Mouse (Mus musculus) midbrain, postnatal 0 days (tissue): ENCODE measurements around the gene Ift22. TPM values are rescaled to one million over a fixed set of nuclear protein-coding genes. Genes with fewer than 3 reads are reported as not detected.
A peak's percentile ranks its signal among the peaks of the same experiment; 100 is the strongest.

Experiments
- ATAC-seq: fragments of 200-750 bp; cut with Nextera tagmentation; 2 replicates; pipeline ENCODE4 v1.8.0; 2017; ENCODE audit warnings: moderate number of reproducible peaks, mild to moderate bottlenecking, moderate TSS enrichment, moderate library complexity; ENCODE audit not compliant: low FRiP score
- DNase-seq: peaks from one replicate; pipeline ENCODE4 v3.0.0-alpha.2; 2015; ENCODE audit warnings: low spot score
- H3K27ac ChIP-seq: fragments of 300-500 bp; sonication (generic); 2 replicates; pipeline ENCODE4 v1.5.1; 2014; ENCODE audit warnings: low read depth, mild to moderate bottlenecking, low read length, mixed read lengths
- H3K27me3 ChIP-seq: fragments of 300-500 bp; sonication (generic); 2 replicates; pipeline ENCODE4 v1.6.1; 2014; ENCODE audit warnings: low read length, control low read depth, mixed read lengths; ENCODE audit not compliant: insufficient read depth
- H3K36me3 ChIP-seq: fragments of 300-500 bp; sonication (generic); 2 replicates; pipeline ENCODE4 v1.6.1; 2014; ENCODE audit warnings: low read length, control low read depth, mixed read lengths; ENCODE audit not compliant: insufficient read depth
- H3K4me1 ChIP-seq: fragments of 300-500 bp; sonication (generic); 2 replicates; pipeline ENCODE4 v1.6.1; 2014; ENCODE audit warnings: mild to moderate bottlenecking, control low read depth, antibody characterized with exemption, low read length, mixed read lengths; ENCODE audit not compliant: insufficient read depth
- H3K4me2 ChIP-seq: fragments of 300-500 bp; sonication (generic); 2 replicates; pipeline ENCODE4 v1.6.1; 2014; ENCODE audit warnings: low read depth, mild to moderate bottlenecking, low read length, mixed read lengths; ENCODE audit not compliant: poor library complexity, severe bottlenecking
- H3K4me3 ChIP-seq: fragments of 300-500 bp; sonication (generic); 2 replicates; pipeline ENCODE4 v1.5.1; 2014; ENCODE audit warnings: low read depth, mild to moderate bottlenecking, low read length, moderate library complexity
- H3K9ac ChIP-seq: fragments of 300-500 bp; sonication (generic); replicated peaks from 2 replicates; pipeline ENCODE4 v1.6.1; 2014; ENCODE audit warnings: mild to moderate bottlenecking, low read length, moderate library complexity, mixed read lengths; ENCODE audit not compliant: poor library complexity, severe bottlenecking
- H3K9me3 ChIP-seq: fragments of 300-500 bp; sonication (generic); 2 replicates; pipeline ENCODE4 v1.6.1; 2016; ENCODE audit warnings: low read length, control low read depth
- CTCF ChIP-seq: IDR thresholded peaks from 2 replicates; pipeline ENCODE4 v1.5.1; 2016; ENCODE audit warnings: antibody characterized with exemption, mild to moderate bottlenecking
- WGBS: fragments of 180-500 bp; shearing (Covaris S2); extraction: QIAGEN DNeasy Blood & Tissue Kit; methylation state at CpG from one replicate; pipeline ENCODE4 v1.1.7; 2014; 5-methylcytosine and 5-hydroxymethylcytosine counted together
- polyA plus RNA-seq: library from polyadenylated mRNA; unstranded; fragments of >200 nt; fragmentation: Nextera tagmentation; extraction: Ambion mirVana; gene quantifications from 2 replicates; pipeline ENCODE4 v1.2.1, GENCODE M21; 2015
- total RNA-seq: library from RNA; depleted of rRNA; stranded (reverse); fragments of >200 nt; gene quantifications from 2 replicates; pipeline ENCODE4 v1.2.3, GENCODE M21; 2014

Gene Ift22
- total and polyA plus RNA-seq, 2 experiments from 2014 or later = 42.3 to 122 TPM

GRCm38 (mm10) chr5:136955622-136956021 lies 47.7 kb downstream of the Ift22 start:
- WGBS = 88% methylated on average over 4 of the region's 4 CpGs
- no peaks in the 10 kb centered on the region for H3K27me3 ChIP-seq

DNA sequence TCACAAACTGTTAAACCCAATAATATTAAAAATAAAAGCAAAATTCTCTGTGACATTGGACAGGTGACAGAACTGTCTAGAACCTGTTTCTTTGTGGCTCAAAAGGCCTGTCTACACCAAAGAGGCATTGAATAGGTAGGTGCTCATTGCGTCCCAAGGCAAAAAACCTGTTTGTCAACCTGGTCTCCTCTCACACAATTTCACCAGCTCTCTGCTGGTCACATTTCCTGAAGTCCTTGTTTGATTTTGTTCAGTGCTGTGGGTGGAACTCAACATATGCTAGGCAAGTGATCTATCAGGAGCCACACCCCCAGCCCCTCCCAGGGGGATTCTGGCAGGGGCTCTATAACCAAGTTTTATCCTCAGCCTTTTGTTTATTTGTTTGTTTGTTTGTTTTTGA lies 49.3 kb downstream of the Ift22 start:
- Histone ChIP-seq H3K9me3 (no peaks in the 10 kb centered on the region), H3K4me1 (peaks cover 21% of the 10 kb centered on the region), H3K27ac (no peak overlapping the region), H3K27me3 (no peaks in the 10 kb centered on the region), H3K4me2 (no peak overlapping the region), H3K36me3 (no peaks in the 10 kb centered on the region), H3K9ac (no peak overlapping the region), H3K4me3 (no peak overlapping the region)
- ATAC-seq (no peak), DNase-seq (no peak)
- WGBS = 92% methylated on average over 1 of the region's 1 CpGs
- TF ChIP-seq CTCF = no peak

More at GRCm38 (mm10) chr5:136955622-136956021, 47.7 kb downstream of the Ift22 start:
- H3K9me3 ChIP-seq = no peaks in the 10 kb centered on the region
- H3K4me1 ChIP-seq = peaks cover 15% of the 10 kb centered on the region
- no peak overlapping the region for H3K9ac ChIP-seq
- H3K36me3 ChIP-seq = no peaks in the 10 kb centered on the region
- no peak for TF ChIP-seq CTCF
- ATAC-seq = no peak
- DNase-seq = no peak
- no peak overlapping the region for H3K27ac ChIP-seq
- H3K4me3 ChIP-seq = no peak overlapping the region
- H3K4me2 ChIP-seq = no peak overlapping the region

GRCm38 (mm10) chr5:136958991-136959605 lies 51.1 kb downstream of the Ift22 start:
- Histone ChIP-seq H3K4me3 (no peak overlapping the region), H3K4me1 (peaks cover 19% of the 10 kb centered on the region)
- 80% methylated on average over 5 of the region's 5 CpGs for WGBS

GRCm38 (mm10) chr5:136960053-136960452 lies 52.1 kb downstream of the Ift22 start:
- H3K4me2 ChIP-seq = no peak overlapping the region
- H3K36me3 ChIP-seq = peaks cover 14% of the 10 kb centered on the region
- H3K4me3 ChIP-seq = no peak overlapping the region
- H3K27me3 ChIP-seq = no peaks in the 10 kb centered on the region
- ATAC-seq = no peak
- WGBS = 92% methylated on average over 6 of the region's 6 CpGs
- no peak overlapping the region for H3K9ac ChIP-seq
- H3K9me3 ChIP-seq = no peaks in the 10 kb centered on the region
- H3K27ac ChIP-seq = no peak overlapping the region
- no peak for TF ChIP-seq CTCF
- H3K4me1 ChIP-seq = peaks cover 13% of the 10 kb centered on the region
- no peak for DNase-seq

More at GRCm38 (mm10) chr5:136958991-136959605, 51.1 kb downstream of the Ift22 start:
- ATAC-seq (no peak), DNase-seq (no peak)
- no peak for TF ChIP-seq CTCF
- H3K36me3 ChIP-seq = peaks cover 5% of the 10 kb centered on the region
- H3K27me3 ChIP-seq = no peaks in the 10 kb centered on the region
- no peak overlapping the region for H3K27ac ChIP-seq
- no peak overlapping the region for H3K9ac ChIP-seq
- H3K9me3 ChIP-seq = no peaks in the 10 kb centered on the region
- no peak overlapping the region for H3K4me2 ChIP-seq

DNA sequence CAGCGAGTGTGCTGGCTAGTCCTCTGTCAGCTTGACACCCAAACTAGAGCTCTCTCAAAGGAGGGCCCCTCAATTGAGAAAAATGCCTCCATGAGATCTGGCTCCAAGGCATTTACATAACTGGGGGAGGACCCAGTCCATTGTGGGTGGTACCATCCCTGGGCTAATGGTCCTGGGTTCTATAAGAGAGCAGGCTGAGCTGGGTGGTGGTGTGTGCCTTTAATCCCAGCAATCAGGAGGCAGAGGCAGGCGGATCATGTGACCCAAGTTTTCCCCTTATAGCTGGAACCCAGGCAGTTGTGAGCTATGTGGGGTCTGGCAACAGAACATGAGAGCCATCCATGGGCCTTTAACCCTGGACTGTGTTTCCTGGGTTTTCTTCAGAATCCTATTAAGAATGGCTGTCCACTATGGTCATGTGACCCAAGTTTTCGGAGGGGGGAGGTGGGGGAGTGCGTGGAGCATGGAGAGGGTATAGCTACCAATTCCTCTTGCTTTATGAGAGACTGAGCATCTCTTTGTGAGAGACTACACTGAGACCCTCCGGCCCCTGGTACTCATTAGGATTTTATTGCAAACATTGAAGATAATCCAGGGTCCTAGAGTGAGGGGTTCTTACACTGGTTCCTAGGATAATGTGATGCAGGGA lies 53.5 kb downstream of the Ift22 start:
- Histone ChIP-seq H3K9ac (peak overlapping the region; percentile 79), H3K36me3 (peaks cover 26% of the 10 kb centered on the region), H3K9me3 (no peaks in the 10 kb centered on the region), H3K4me2 (peak overlapping the region; percentile 62), H3K4me3 (peak overlapping the region; percentile 62), H3K27me3 (no peaks in the 10 kb centered on the region), H3K27ac (peak overlapping the region; percentile 92), H3K4me1 (0 out of 2 replicates have a peak, but pooled peaks cover 5% of the 10 kb centered on the region)
- TF ChIP-seq CTCF = no peak
- DNase-seq (peak; percentile 39), ATAC-seq (peak; percentile 55)
- 22% methylated on average over 5 of the region's 5 CpGs for WGBS

- no peaks in the 10 kb centered on the region for H3K27me3 ChIP-seq
- ATAC-seq (peak; percentile 90), DNase-seq (peak; percentile 96)
- peaks cover 26% of the 10 kb centered on the region for H3K36me3 ChIP-seq
- TF ChIP-seq CTCF = no peak; the same call in 1 of the 2 replicates
- H3K4me1 ChIP-seq = 0 out of 2 replicates have a peak, but pooled peaks cover 5% of the 10 kb centered on the region
- H3K4me3 ChIP-seq = peak overlapping the region; percentile 62
- peak overlapping the region; percentile 92 for H3K27ac ChIP-seq
- WGBS = under 1% methylated on average over 20 of the region's 20 CpGs
- no peaks in the 10 kb centered on the region for H3K9me3 ChIP-seq
- peak overlapping the region; percentile 62 for H3K4me2 ChIP-seq
- peak overlapping the region; percentile 79 for H3K9ac ChIP-seq
These were observed 54.1 kb downstream of the Ift22 start for GRCm38 (mm10) chr5:136961983-136962461.
